Mouse (Mus musculus) E14TG2a.4 (cell line): ENCODE data around the gene Caskin1.

Experiments
- CTCF ChIP-seq: conservative IDR thresholded peaks from 2 replicates; pipeline ENCODE4 v1.5.1; 2014; ENCODE audit warnings: low read length
- NANOG ChIP-seq: IDR thresholded peaks from 2 replicates; pipeline ENCODE4 v1.6.1; 2014; ENCODE audit warnings: borderline replicate concordance, low read length, mixed read lengths
- POU5F1 ChIP-seq: IDR thresholded peaks from 2 replicates; pipeline ENCODE4 v1.6.1; 2014; ENCODE audit warnings: low read length, borderline replicate concordance

DNA sequence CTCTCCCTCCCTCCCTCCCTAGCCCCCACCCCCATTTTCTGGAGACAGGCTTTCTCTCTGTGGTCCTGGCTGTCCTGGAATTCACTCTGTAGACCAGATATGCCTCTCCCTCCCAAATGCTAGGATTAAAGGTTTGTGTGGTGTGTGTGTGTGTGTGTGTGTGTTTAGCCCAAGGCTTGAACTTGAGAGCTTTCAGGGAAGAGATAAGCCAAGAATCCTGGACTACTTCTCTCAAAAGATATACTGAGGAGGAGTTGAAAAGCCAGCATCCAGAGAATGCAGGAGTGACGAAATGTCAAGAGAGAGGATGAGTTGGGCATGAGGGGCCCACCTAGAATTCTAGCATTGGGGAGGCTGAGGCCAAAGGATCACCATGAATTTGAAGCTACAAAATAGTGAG, 25.5 kb upstream of the Caskin1 start:
- TF ChIP-seq CTCF (no peak), NANOG (no peak), POU5F1 (no peak)
